Mouse (Mus musculus) bone marrow macrophage, adult 2 months (primary cell): ENCODE data around the gene Psen2.

Source experiments
- CTCF ChIP-seq: IDR thresholded peaks from 2 replicates; pipeline ENCODE4 v1.5.1; 2012; ENCODE audit warnings: low read depth, mild to moderate bottlenecking, low read length, moderate library complexity
- POLR2A ChIP-seq: IDR thresholded peaks from 2 replicates; pipeline ENCODE4 v1.6.1; 2012; ENCODE audit warnings: mild to moderate bottlenecking, low read depth, low read length, borderline replicate concordance

GRCm38 (mm10) chr1:180312792-180313311, 49.6 kb upstream of the Psen2 start:
- no peak for TF ChIP-seq CTCF
- no peak for TF ChIP-seq POLR2A
